In the genomic region with DNA sequence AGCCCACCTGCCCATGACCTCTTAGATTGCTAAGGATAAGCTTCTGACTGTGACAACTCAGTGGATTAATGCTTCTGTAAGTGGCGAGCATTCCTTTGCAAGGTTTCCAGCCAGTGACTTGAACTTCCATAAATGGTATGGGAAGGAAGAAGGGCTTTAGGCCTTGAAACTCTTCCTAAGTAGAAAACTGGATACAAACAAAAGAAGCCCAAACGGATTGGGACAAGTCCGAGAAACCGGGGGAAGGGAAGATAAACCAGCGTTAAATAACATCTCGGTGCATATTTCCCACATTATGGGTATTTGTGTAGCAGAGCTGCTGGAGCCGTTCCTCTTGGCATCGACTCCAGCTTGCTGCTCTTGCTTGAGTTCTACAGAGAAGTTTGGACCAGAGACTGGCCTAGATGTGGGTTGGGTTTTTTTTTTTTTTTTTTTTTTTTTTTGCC, we compare ENCODE assay signal across 12 mouse cellular contexts. TPM values are rescaled to one million over a fixed set of nuclear protein-coding genes. Genes with fewer than 3 reads are reported as not detected.
DNase-seq lines count a peak whose midpoint lies in the region; ATAC-seq and TF ChIP-seq lines count a peak whose summit lies in the region.
"Had no signal": no experiment of that assay in that cellular context is flagged by ENCODE, and none has a peak within 500 bp of the region (broad histone marks: within the 10 kb centered on the region; RNA-seq: fewer than 3 reads in every experiment).

No protein-coding gene starts in this region.

- no peak for TF ChIP-seq CTCF in thymus, adult 2 months (IDR thresholded peaks at IDR 0.05; ENCODE audit: borderline replicate concordance, control insufficient read depth, extremely low read depth, insufficient read depth, low read length, poor library complexity)
- no peak for TF ChIP-seq CTCF in cerebellum, adult 2 months (IDR thresholded peaks at IDR 0.05; ENCODE audit: borderline replicate concordance, insufficient read depth, low read depth, low read length)

- intact Hi-C loops in gastrocnemius, postnatal 14 days (cut with DNase I; ENCODE audit: low total_unique reads), result loop anchor here (5.0 kb wide), 1 partner anchor 77 kb away; no protein-coding TSS in a partner anchor

- no peak for TF ChIP-seq POLR2A in thymus, adult 2 months (IDR thresholded peaks at IDR 0.05; ENCODE audit: control insufficient read depth, extremely low read depth, insufficient read depth, low read length, poor library complexity)
- TF ChIP-seq POLR2A in cerebellum, adult 2 months (IDR thresholded peaks at IDR 0.05; ENCODE audit: borderline replicate concordance, insufficient read depth, low read length), result no peak

- no peak overlapping the region for H3K27ac ChIP-seq in heart, embryonic 11.5 days (ENCODE audit: low read depth, low read length)
- H3K27ac ChIP-seq in lung, embryonic 16.5 days (ENCODE audit: low read length), result peak overlapping the region; percentile 37
- H3K27ac ChIP-seq in thymus, adult 2 months (ENCODE audit: control insufficient read depth, insufficient read depth, low read length), result no peak overlapping the region
- H3K27ac ChIP-seq in cerebellum, adult 2 months (ENCODE audit: insufficient read depth, low read length), result no peak overlapping the region
- H3K27ac ChIP-seq: forebrain, embryonic 15.5 days; hindbrain, postnatal 0 days had no signal

- ATAC-seq in heart, embryonic 11.5 days (replicated peaks; ENCODE audit: insufficient number of reproducible peaks, low FRiP score, low TSS enrichment), result no peak
- 0 out of 2 replicates have a peak, but pooled peaks have one; percentile 43 for ATAC-seq in lung, embryonic 16.5 days (ENCODE audit: low read depth)
- ATAC-seq: forebrain, embryonic 15.5 days; hindbrain, postnatal 0 days had no signal

- no peaks in the 10 kb centered on the region for H3K4me1 ChIP-seq in heart, embryonic 11.5 days (ENCODE audit: control insufficient read depth, insufficient read depth, low read length)
- H3K4me1 ChIP-seq in lung, embryonic 16.5 days (replicated peaks; ENCODE audit: control insufficient read depth, insufficient read depth, low read length), result peaks cover 11% of the 10 kb centered on the region; the same call in 1 of the 2 replicates
- H3K4me1 ChIP-seq in thymus, adult 2 months (replicated peaks; ENCODE audit: control insufficient read depth, insufficient read depth, low read length), result no peaks in the 10 kb centered on the region
- H3K4me1 ChIP-seq in cerebellum, adult 2 months (ENCODE audit: control insufficient read depth, insufficient read depth, low read length), result no peaks in the 10 kb centered on the region
- H3K4me1 ChIP-seq: forebrain, embryonic 15.5 days; megakaryocyte, embryonic 14.5 days had no signal

- DNase-seq in heart, adult 11 months, result peak; percentile 95
- DNase-seq in lung, adult 18-20 months, result no peak
- DNase-seq in gastrocnemius, postnatal 14 days, result peak; percentile 47
- peak; percentile 43 for DNase-seq in skeletal muscle tissue, adult 2 months (ENCODE audit: low read depth, low spot score)
- DNase-seq in thymus, adult 2 months, result no peak
- no peak for DNase-seq in cerebellum, adult 2 months
- DNase-seq: cerebellum, postnatal 25 days had no signal

- H3K4me2 ChIP-seq in heart, embryonic 11.5 days, result no peak overlapping the region
- H3K4me2 ChIP-seq in lung, embryonic 16.5 days (ENCODE audit: low read depth, low read length), result no peak overlapping the region
- H3K4me2 ChIP-seq: forebrain, embryonic 15.5 days had no signal

- no peaks in the 10 kb centered on the region for H3K27me3 ChIP-seq in heart, embryonic 11.5 days (ENCODE audit: control insufficient read depth, insufficient read depth, low read length)
- H3K27me3 ChIP-seq in lung, embryonic 16.5 days (ENCODE audit: control insufficient read depth, insufficient read depth, low read depth, low read length), result no peaks in the 10 kb centered on the region
- no peaks in the 10 kb centered on the region for H3K27me3 ChIP-seq in thymus, adult 2 months (ENCODE audit: control insufficient read depth, insufficient read depth, low read length)
- H3K27me3 ChIP-seq in cerebellum, adult 2 months (ENCODE audit: control insufficient read depth, insufficient read depth, low read length), result no peaks in the 10 kb centered on the region
- H3K27me3 ChIP-seq: forebrain, embryonic 15.5 days had no signal

- no peak overlapping the region for H3K9ac ChIP-seq in heart, embryonic 11.5 days (ENCODE audit: low read depth, low read length)
- H3K9ac ChIP-seq in lung, embryonic 16.5 days (ENCODE audit: low read length), result no peak overlapping the region
- H3K9ac ChIP-seq: forebrain, embryonic 15.5 days had no signal

- H3K36me3 ChIP-seq in heart, embryonic 11.5 days (ENCODE audit: control insufficient read depth, insufficient read depth, low read length), result peaks cover 12% of the 10 kb centered on the region
- peaks cover 18% of the 10 kb centered on the region for H3K36me3 ChIP-seq in lung, embryonic 16.5 days (ENCODE audit: control insufficient read depth, insufficient read depth, low read length)
- peaks cover 20% of the 10 kb centered on the region for H3K36me3 ChIP-seq in thymus, adult 2 months (ENCODE audit: control insufficient read depth, insufficient read depth, low read length)

- 75% methylated on average over 8 of the region's 8 CpGs for WGBS in heart, embryonic 11.5 days (ENCODE audit: insufficient replicate concordance)
- 56% methylated on average over 8 of the region's 8 CpGs for WGBS in lung, embryonic 16.5 days
- WGBS in thymus, adult 2 months, result 91% methylated on average over 8 of the region's 8 CpGs
- WGBS in cerebellum, adult 2 months, result 85% methylated on average over 8 of the region's 8 CpGs

- no peaks in the 10 kb centered on the region for H3K9me3 ChIP-seq in heart, embryonic 11.5 days (replicated peaks; ENCODE audit: control insufficient read depth, low read length)
- H3K9me3 ChIP-seq in lung, embryonic 16.5 days (ENCODE audit: control insufficient read depth, low read length), result no peaks in the 10 kb centered on the region
- H3K9me3 ChIP-seq: forebrain, embryonic 15.5 days had no signal

- no peak overlapping the region for H3K4me3 ChIP-seq in heart, embryonic 11.5 days (ENCODE audit: low read depth, low read length)
- no peak overlapping the region for H3K4me3 ChIP-seq in lung, embryonic 16.5 days (ENCODE audit: low read length)
- no peak overlapping the region for H3K4me3 ChIP-seq in thymus, adult 2 months (ENCODE audit: control insufficient read depth, insufficient read depth, low read length)
- no peak overlapping the region for H3K4me3 ChIP-seq in cerebellum, adult 2 months (replicated peaks; ENCODE audit: insufficient read depth, low read depth, low read length)
- H3K4me3 ChIP-seq: forebrain, embryonic 15.5 days; megakaryocyte, embryonic 14.5 days had no signal

RNA-seq across cellular contexts. Expression of a gene that starts 10.6 kb away (rescaled TPM):
- polyA plus RNA-seq in heart, embryonic 11.5 days (2014; fragmentation: Nextera tagmentation; extraction: Ambion mirVana), result 6.0 and 8.0 TPM in 2 replicates
- 15.0 and 15.7 TPM in 2 replicates for polyA plus RNA-seq in lung, embryonic 16.5 days (2015; fragmentation: Nextera tagmentation; extraction: Ambion mirVana)
- 10 to 100 TPM; 11.0 to 13.9 TPM for total RNA-seq in gastrocnemius, postnatal 14 days (2021)
- 4.5 and 4.6 TPM in 2 replicates for polyA plus RNA-seq in thymus, adult 2 months (2012; rRNA removed)
- 5.5 and 5.8 TPM in 2 replicates for polyA plus RNA-seq in cerebellum, adult 2 months (2012; rRNA removed)

RNA-seq across cellular contexts. Expression of a gene that starts 31.5 kb away (rescaled TPM):
- 53.9 and 56.9 TPM in 2 replicates for polyA plus RNA-seq in heart, embryonic 11.5 days (2014; fragmentation: Nextera tagmentation; extraction: Ambion mirVana)
- 54.4 and 59.7 TPM in 2 replicates for polyA plus RNA-seq in lung, embryonic 16.5 days (2015; fragmentation: Nextera tagmentation; extraction: Ambion mirVana)
- total RNA-seq in gastrocnemius, postnatal 14 days (2021), result 10 to 100 TPM; 15.7 to 19.5 TPM
- polyA plus RNA-seq in thymus, adult 2 months (2012; rRNA removed), result 35.8 and 36.6 TPM in 2 replicates
- 24.7 and 26.3 TPM in 2 replicates for polyA plus RNA-seq in cerebellum, adult 2 months (2012; rRNA removed)

RNA-seq across cellular contexts. Expression of a gene that starts 54.9 kb away (rescaled TPM):
- polyA plus RNA-seq in heart, embryonic 11.5 days (2014; fragmentation: Nextera tagmentation; extraction: Ambion mirVana), result 0.08 and 0.17 TPM in 2 replicates
- polyA plus RNA-seq in lung, embryonic 16.5 days (2015; fragmentation: Nextera tagmentation; extraction: Ambion mirVana), result 0.23 and 0.24 TPM in 2 replicates
- total RNA-seq in gastrocnemius, postnatal 14 days (2021), result 1 to 10 TPM; 1.3 to 2.3 TPM
- 1.4 and 2.0 TPM in 2 replicates for polyA plus RNA-seq in thymus, adult 2 months (2012; rRNA removed)
- polyA plus RNA-seq in cerebellum, adult 2 months (2012; rRNA removed), result 1.5 and 1.7 TPM in 2 replicates

Comparison
In these comparisons a context has a peak if more than half of its experiments do, and no peak if none do; other contexts are left out.
1. DNase-seq: peak in heart, adult 11 months (single experiment), gastrocnemius, postnatal 14 days (single experiment) and skeletal muscle tissue, adult 2 months (single experiment); none in lung, adult 18-20 months (0 of 2), thymus, adult 2 months (single experiment) and cerebellum, adult 2 months (0 of 2).